Mouse (Mus musculus) ovary, postnatal 14 days (tissue): ENCODE results near the gene Serpinb12.
"Not testable (repeated sequence)": the region's sequence is repeated elsewhere in the genome, so short reads cannot be mapped to it uniquely, and the experiment has no call there.

Source experiments
- DNase-seq: peaks from one replicate; pipeline ENCODE4 v3.0.0; 2022; ENCODE audit warnings: low spot score

Serpinb12 gene

GRCm38 (mm10) chr1:106934265-106934664, at the start of gene Serpinb12:
TSS of gene Serpinb12 (plus strand) at chr1:106934449.
- DNase-seq = no peak

GRCm38 (mm10) chr1:106895142-106895541, 39.1 kb upstream of the Serpinb12 start:
- DNase-seq = not testable (repeated sequence)

- peak; percentile 1 for DNase-seq
These were observed 32.8 kb upstream of the Serpinb12 start for GRCm38 (mm10) chr1:106901406-106901805.

- DNase-seq = no peak
These were observed 2.3 kb upstream of the Serpinb12 start for GRCm38 (mm10) chr1:106931954-106932353.

- no peak for DNase-seq
These were observed 591 bp upstream of the Serpinb12 start for GRCm38 (mm10) chr1:106933658-106934057.

- no peak for DNase-seq
These were observed 13.0 kb downstream of the Serpinb12 start for GRCm38 (mm10) chr1:106947217-106947616.

- DNase-seq = no peak
These were observed 25.7 kb downstream of the Serpinb12 start for GRCm38 (mm10) chr1:106959981-106960380.

- no peak for DNase-seq
These were observed 26.8 kb downstream of the Serpinb12 start for GRCm38 (mm10) chr1:106961023-106961422.

GRCm38 (mm10) chr1:106980684-106981083, 46.4 kb downstream of the Serpinb12 start, which contains the start of gene Serpinb13:
TSS of gene Serpinb13 (plus strand) at chr1:106980984.
- no peak for DNase-seq

- no peak for DNase-seq
These were observed 48.8 kb downstream of the Serpinb12 start for GRCm38 (mm10) chr1:106983092-106983491.

GRCm38 (mm10) chr1:106983865-106984264, 49.6 kb downstream of the Serpinb12 start:
- no peak for DNase-seq

- DNase-seq = no peak
These were observed 66.2 kb downstream of the Serpinb12 start for GRCm38 (mm10) chr1:107000424-107000823.

GRCm38 (mm10) chr1:107001754-107002153, 67.5 kb downstream of the Serpinb12 start:
- no peak for DNase-seq

GRCm38 (mm10) chr1:107006316-107006715, 72.1 kb downstream of the Serpinb12 start:
- no peak for DNase-seq
